8 mouse cellular contexts compared by ENCODE assay signal in the genomic region with DNA sequence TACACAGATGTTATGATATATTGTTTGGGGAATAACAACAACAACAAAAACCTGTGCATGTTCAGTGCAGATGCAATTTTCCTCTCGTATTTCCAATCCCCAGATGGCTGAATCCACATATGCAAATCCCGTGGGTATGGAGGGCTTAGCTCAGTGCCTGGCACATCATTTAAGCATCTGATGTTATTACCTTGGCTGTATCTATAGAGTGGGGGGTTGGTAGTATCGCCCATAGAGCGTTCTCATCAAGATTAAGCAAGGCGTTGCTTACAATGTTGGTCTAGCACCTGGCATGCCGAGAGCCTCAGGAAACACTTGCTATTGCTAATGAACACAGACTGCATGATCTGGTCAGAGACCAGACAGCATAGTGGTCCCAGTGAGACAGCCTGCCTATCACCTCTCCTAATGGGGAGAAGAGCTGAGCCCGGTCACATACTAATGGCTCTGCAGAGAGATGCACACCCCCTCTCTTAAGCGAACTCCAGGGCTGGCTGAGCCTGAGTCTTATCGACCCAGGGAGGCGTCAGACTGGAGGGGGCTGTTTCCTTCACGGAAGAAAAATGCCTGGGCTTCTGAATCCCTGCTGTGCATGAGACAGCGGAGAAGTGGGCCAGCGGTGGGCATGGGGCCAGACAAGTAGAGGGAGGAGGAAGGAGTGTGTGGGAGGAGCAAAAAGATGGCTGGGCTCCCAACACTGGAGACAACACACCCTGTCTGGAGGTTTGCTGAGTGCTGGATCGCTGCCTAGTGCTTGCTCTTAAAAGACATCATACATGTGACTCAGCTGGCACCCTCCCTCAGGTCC.
A peak's percentile ranks its signal among the peaks of the same experiment; 100 is the strongest.
DNase-seq lines count a peak whose midpoint lies in the region; ATAC-seq lines count a peak whose summit lies in the region.

No protein-coding gene starts in this region.

- peak; percentile 95 for DNase-seq in brain, adult 2 months (ENCODE audit: low read depth, low spot score)
- DNase-seq in forebrain, embryonic 14.5 days (ENCODE audit: low spot score) = peak; percentile 96
- peak; percentile 92 for DNase-seq in kidney, postnatal 14 days
- peak; percentile 68 for DNase-seq in liver
- peak; percentile 54 for DNase-seq in urinary bladder, adult 2 months (ENCODE audit: low spot score)

- WGBS in forebrain, embryonic 14.5 days = 26% methylated on average over 14 of the region's 14 CpGs
- 33% methylated on average over 14 of the region's 14 CpGs for WGBS in heart, embryonic 15.5 days
- 33% methylated on average over 14 of the region's 14 CpGs for WGBS in neural tube, embryonic 13.5 days

- H3K36me3 ChIP-seq in forebrain, embryonic 14.5 days (ENCODE audit: control insufficient read depth, insufficient read depth, low read length) = no peaks in the 10 kb centered on the region
- H3K36me3 ChIP-seq in heart, embryonic 15.5 days = no peaks in the 10 kb centered on the region
- no peaks in the 10 kb centered on the region for H3K36me3 ChIP-seq in neural tube, embryonic 13.5 days

- no peak overlapping the region for H3K9ac ChIP-seq in forebrain, embryonic 14.5 days (ENCODE audit: low read length)
- H3K9ac ChIP-seq in heart, embryonic 15.5 days = no peak overlapping the region
- H3K9ac ChIP-seq in neural tube, embryonic 13.5 days = no peak overlapping the region

- ATAC-seq in forebrain, embryonic 14.5 days = peak; percentile 96
- ATAC-seq in heart, embryonic 15.5 days (replicated peaks; ENCODE audit: insufficient number of reproducible peaks, insufficient read depth, low FRiP score, low read depth) = peak; percentile 95
- ATAC-seq in neural tube, embryonic 13.5 days (ENCODE audit: low read depth) = peak; percentile 96
- ATAC-seq in CD4-positive, CD25-positive, alpha-beta regulatory T cell, adult 4 months = no peak

- peak overlapping the region; percentile 82 for H3K27ac ChIP-seq in forebrain, embryonic 14.5 days (ENCODE audit: low read depth, low read length)
- peak overlapping the region; percentile 71 for H3K27ac ChIP-seq in heart, embryonic 15.5 days
- peak overlapping the region; percentile 73; the same call in 1 of the 2 replicates for H3K27ac ChIP-seq in neural tube, embryonic 13.5 days (replicated peaks)

- H3K27me3 ChIP-seq in forebrain, embryonic 14.5 days (replicated peaks; ENCODE audit: control insufficient read depth, insufficient read depth, low read length) = no peaks in the 10 kb centered on the region
- H3K27me3 ChIP-seq in heart, embryonic 15.5 days = no peaks in the 10 kb centered on the region
- no peaks in the 10 kb centered on the region for H3K27me3 ChIP-seq in neural tube, embryonic 13.5 days

- H3K4me2 ChIP-seq in forebrain, embryonic 14.5 days (ENCODE audit: low read length) = peak overlapping the region; percentile 27; the same call in 1 of the 2 replicates
- peak overlapping the region; percentile 33 for H3K4me2 ChIP-seq in heart, embryonic 15.5 days
- H3K4me2 ChIP-seq in neural tube, embryonic 13.5 days = peak overlapping the region; percentile 30

- H3K4me3 ChIP-seq in forebrain, embryonic 14.5 days (ENCODE audit: low read depth, low read length) = no peak overlapping the region
- 0 out of 2 replicates have a peak overlapping the region, but pooled peaks have one; percentile 1 for H3K4me3 ChIP-seq in heart, embryonic 15.5 days
- H3K4me3 ChIP-seq in neural tube, embryonic 13.5 days = no peak overlapping the region

- H3K4me1 ChIP-seq in forebrain, embryonic 14.5 days (ENCODE audit: control insufficient read depth, insufficient read depth, low read length) = peaks cover 9% of the 10 kb centered on the region
- peaks cover 26% of the 10 kb centered on the region for H3K4me1 ChIP-seq in heart, embryonic 15.5 days (replicated peaks)
- H3K4me1 ChIP-seq in neural tube, embryonic 13.5 days (replicated peaks) = peaks cover 23% of the 10 kb centered on the region

- no peaks in the 10 kb centered on the region for H3K9me3 ChIP-seq in forebrain, embryonic 14.5 days (replicated peaks; ENCODE audit: control insufficient read depth, low read length)
- peaks cover under 1% of the 10 kb centered on the region; the same call in 1 of the 2 replicates for H3K9me3 ChIP-seq in heart, embryonic 15.5 days (replicated peaks)
- peaks cover 4% of the 10 kb centered on the region; the same call in 1 of the 2 replicates for H3K9me3 ChIP-seq in neural tube, embryonic 13.5 days
